Mouse (Mus musculus): Measurements from ENCODE around the gene Mkrn1.
"Not testable (repeated sequence)": the region's sequence is repeated elsewhere in the genome, so short reads cannot be mapped to it uniquely, and the experiment has no call there.

Gene Mkrn1

GRCm38 (mm10) chr6:39419851-39420721 lies at the start of gene Mkrn1:
Gene Mkrn1, minus strand, starts transcription at chr6:39420462.
- in situ Hi-C loops (cut with MboI) = no loop called here

GRCm38 (mm10) chr6:39469427-39469826 lies 49.2 kb upstream of the Mkrn1 start:
- in situ Hi-C loops (cut with MboI) = loop anchor here (10.0 to 25.0 kb wide), 2 partner anchors 95 to 318 kb away; no protein-coding TSS in a partner anchor

GRCm38 (mm10) chr6:39462621-39463538 lies 42.6 kb upstream of the Mkrn1 start:
- in situ Hi-C loops (cut with MboI) = loop anchor here (10.0 to 25.0 kb wide), 2 partner anchors 102 to 324 kb away; no protein-coding TSS in a partner anchor

DNA sequence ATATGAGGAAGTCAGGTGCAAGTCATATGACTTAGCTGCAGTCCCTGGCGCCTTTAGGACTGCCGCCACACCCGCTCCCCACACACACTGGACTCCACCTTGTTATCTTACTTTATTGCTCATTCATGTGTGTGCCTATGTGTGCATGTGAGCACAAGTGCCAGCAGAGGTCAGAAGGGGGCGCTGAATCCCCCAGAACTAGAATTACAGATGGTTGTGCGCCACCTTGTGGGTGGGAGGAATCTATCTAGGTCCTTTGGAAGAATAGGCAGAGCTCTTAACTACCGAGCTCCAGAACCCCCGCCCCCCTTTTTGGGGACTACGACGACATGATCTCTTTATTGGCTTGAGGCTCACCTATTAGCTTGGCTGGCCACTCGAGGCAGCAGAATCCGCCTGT lies 39.8 kb upstream of the Mkrn1 start:
- in situ Hi-C loops (cut with MboI) = loop anchor here (10.0 to 25.0 kb wide), 2 partner anchors 105 to 327 kb away; no protein-coding TSS in a partner anchor

- in situ Hi-C loops (cut with MboI) = loop anchor here (25.0 kb wide), 1 partner anchor 332 kb away; no protein-coding TSS in a partner anchor
These were observed 35.3 kb upstream of the Mkrn1 start for GRCm38 (mm10) chr6:39455339-39456160.

DNA sequence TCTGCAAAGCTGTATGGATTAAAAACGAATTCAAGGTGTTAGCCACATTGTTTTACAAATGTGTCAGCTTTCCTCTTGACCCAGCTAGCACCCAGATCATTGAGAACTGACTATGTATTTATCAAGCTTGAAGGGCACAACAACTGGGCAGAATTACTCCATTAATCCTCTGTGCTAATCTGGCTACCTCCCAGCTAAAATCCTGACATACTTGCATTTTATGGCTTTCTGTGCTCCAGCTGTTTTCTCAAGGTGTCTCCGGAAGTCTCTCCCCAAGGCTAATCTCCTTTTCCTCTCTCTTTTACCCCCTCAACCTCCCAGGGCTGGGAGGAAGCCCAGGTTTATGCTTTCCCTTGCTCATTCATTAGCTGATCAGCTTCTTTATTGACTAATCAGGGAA lies 34.4 kb upstream of the Mkrn1 start:
- in situ Hi-C loops (cut with MboI) = loop anchor here (25.0 kb wide), 1 partner anchor 333 kb away; no protein-coding TSS in a partner anchor

- in situ Hi-C loops (cut with MboI) = loop anchor here (25.0 kb wide), 1 partner anchor 334 kb away; no protein-coding TSS in a partner anchor
These were observed 33.3 kb upstream of the Mkrn1 start for GRCm38 (mm10) chr6:39453564-39453963.

DNA sequence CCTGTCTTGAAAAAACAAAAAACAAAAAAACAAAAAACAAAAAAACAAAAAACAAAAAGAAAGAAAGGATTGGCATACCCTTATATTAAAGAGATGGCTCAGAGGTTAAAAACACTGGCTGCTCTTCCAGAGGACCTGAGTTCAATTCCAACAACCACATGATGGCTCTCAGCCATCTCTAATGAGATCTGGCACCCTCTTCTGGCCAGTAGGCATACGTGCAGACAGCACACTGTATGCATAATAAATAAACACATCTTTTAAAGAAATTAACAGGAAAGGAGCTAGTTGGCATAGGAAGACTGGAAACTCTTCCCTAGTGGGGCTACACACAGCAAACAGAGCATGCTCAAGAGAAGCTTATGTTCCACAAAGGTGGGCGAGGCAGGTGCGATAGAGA lies 30.8 kb upstream of the Mkrn1 start:
- in situ Hi-C loops (cut with MboI) = loop anchor here (25.0 kb wide), 1 partner anchor 336 kb away; no protein-coding TSS in a partner anchor

DNA sequence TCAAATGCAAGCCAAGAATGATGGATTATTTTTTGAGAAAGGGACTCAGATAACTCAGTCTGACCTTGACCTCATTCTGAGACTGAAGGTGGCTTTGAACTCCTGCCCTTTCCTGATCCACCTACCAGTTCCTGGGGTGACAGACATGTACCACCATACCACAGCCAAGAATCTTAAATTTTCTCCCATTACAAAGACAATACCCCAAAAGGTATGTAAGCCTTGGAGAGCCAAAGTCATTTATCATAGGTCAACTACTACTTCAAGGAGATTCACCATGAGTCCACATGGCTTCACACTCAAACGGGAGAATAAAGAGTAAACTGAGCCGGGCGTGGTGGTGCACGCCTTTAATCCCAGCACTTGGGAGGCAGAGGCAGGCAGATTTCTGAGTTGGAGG lies 30.3 kb upstream of the Mkrn1 start:
- in situ Hi-C loops (cut with MboI) = loop anchor here (25.0 kb wide), 1 partner anchor 337 kb away; no protein-coding TSS in a partner anchor

DNA sequence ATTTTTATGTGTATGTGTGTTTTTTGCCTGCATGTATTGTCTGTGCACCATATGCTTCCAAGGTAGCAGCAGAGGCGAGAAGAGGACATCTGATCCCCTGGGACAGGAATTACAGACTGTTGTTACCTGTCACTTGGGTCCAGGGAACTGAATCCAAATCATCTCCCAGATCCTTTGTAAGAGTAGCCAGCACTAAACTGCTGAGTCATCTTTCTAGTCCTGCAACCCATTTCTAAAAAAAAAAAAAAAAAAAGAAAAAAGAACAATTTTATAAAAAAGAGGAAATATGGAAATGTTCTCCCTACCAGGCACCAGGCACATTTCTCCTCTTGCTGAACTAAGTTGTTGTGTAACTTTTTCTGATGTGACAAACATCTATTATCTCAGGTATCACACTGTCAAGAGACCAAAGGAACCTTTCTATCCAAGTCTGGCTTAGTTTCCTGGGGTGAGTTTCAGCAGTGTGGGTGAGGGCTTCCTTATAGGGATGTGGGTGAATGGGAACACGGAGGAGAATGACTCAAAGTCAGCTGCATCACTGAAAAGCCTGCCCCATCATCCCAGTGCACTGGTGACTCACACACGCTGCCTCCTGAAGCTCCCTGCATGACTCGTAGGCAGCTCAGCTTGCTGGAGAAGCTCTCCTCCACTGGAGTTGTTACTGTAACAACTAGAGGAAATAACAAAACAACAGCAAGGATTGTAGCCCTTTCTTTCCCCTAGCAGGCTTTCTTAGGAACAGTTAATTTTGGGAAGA lies 27.3 kb upstream of the Mkrn1 start:
- in situ Hi-C loops (cut with MboI) = no loop called here

- in situ Hi-C loops (cut with MboI) = no loop called here
These were observed 25.7 kb upstream of the Mkrn1 start for GRCm38 (mm10) chr6:39445801-39446572.

DNA sequence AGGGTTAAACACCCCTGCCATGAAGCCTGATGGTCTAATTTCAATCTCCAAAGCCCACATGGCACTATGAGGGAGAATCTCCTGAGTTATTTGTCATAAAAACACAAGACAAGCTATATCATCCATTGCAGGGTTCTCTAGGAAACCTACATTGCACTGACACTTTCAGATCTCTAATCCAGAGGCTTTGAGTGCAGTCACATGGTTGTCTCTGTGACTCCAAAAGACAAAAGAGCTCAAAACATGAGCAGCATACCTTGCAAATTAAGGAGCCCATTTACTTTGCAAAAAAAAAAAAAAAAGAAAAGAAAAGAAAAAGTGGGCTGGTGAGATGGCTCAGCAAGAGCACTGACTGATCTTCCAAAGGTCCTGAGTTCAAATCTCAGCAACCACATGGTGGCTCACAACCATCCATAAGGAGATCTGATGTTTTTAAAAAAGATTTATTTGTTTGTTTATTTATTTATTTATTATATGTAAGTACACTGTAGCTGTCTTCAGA lies 22.6 kb upstream of the Mkrn1 start:
- in situ Hi-C loops (cut with MboI) = no loop called here

GRCm38 (mm10) chr6:39440207-39440606 lies 19.9 kb upstream of the Mkrn1 start:
- in situ Hi-C loops (cut with MboI) = no loop called here

DNA sequence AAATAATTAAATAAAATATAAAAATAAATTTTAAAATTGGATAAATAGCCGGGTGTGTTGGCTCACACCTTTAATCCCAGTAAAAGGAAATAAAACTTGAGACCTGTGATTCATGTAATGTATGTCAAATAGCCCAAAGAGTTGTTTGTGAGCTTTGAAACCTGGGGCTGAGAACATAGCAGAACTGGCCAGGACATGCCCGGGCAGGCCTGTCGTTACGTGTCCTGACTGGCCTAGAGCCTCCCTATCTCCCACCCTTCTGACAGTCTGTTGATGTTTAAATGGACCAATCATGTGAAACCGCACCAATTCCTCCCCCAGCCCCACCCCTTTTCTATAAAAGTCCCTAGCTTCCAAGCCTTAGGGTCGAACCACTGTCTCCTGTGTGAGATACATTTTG lies 17.3 kb upstream of the Mkrn1 start:
- in situ Hi-C loops (cut with MboI) = not testable (repeated sequence)

DNA sequence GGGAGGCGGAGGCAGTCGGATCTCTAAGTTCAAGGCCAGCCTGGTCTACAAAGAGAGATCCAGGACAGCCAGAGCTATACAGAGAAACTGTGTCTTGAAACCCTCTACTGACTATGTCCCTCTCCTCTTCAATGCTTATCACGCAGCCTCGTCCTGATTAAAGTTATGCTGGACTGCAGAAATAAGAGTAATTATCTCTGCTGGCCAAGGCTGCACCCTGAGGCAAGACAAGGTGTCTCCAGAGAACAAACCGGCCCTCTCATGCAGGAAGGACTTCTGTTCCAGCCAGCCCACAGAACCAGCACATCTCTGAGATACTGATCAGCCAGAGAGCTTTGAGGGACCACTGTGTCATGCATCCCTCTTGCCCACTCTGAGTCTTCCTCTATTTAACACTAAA lies 15.6 kb upstream of the Mkrn1 start:
- in situ Hi-C loops (cut with MboI) = no loop called here

DNA sequence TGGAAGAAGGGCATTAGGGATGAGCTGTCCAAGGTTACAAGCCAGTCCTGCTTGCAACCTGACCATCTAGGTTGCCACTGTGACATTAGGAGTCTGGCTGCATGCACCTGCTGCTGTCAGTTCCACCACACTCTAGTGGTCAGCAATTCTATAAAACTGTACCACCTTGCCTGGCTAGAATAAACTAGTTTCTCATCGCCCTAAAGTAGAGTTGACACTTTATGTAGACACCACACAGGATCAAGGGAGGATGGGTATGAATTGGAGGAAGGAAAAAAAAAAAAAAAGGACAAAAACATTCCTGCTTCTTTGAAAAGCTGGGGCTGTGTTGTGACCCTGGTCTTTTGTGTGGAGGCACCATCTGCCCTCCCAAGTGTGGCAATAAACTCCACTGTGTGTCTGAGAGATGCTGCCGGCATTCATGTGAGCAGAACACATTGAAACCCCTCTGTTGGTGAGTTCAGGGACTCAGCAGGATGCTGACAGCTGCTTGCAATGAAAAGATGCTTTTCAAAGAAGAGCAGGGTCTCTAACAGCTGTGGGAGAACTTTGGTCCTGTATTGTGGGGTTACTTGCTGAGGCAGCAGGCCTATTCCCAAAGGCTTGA lies 14.7 kb upstream of the Mkrn1 start:
- in situ Hi-C loops (cut with MboI) = no loop called here

DNA sequence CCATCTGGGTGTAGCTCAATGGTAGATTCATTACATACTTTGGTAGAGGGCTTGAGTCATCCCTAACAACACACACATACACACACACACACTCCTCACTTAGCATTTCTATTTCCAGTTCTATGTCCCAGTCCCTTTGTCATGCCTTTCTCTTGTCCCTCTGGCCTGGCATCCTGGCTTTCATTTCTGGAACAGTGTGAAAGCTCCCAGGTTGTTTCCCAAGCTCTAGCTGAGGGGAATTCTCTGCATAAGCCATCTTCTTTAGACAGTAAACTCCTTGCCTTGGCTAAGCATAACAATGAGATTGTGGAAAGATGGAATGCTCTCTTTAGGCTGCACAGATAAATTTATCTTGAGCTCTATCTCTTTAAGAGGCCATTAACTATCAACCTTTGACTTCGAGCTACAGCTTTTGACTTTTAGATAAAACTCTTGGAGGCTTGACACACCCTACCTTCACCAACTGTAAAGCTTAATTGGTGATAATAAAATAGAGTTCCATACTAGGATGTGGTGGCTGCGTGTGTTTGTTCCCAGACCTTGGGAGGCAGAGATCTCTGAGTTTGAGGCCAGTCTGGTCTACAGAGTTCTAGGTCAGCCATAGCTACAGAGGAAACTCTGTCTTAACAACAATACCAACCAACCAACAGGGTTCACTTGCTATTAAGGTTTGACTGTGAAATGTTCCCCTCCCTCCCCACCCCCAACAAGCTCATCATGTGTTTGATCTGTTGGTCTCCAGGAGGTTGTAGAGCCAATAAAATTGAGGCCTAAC lies 14.0 kb upstream of the Mkrn1 start:
- in situ Hi-C loops (cut with MboI) = no loop called here

DNA sequence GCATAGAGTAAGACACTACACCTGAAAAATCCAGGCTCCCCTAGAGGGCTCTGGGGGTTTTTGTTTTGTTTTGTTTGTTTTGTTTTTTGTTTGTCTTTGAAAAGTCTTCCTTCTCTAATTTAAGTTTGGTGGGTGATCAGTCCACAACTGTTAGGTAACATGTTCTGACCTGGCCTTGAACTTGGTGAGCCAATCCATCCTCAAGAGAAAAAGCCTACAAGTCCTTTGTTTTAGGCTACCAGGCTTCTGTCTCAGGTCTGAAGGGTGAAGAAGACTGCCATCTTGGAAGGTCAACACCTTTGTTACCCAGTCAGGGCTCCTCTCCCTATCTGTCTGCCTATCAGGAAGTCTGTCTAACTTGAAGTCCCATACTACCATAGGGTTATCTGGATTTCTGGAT lies 13.4 kb upstream of the Mkrn1 start:
- in situ Hi-C loops (cut with MboI) = no loop called here

Data from mature B cell (primary cell).